Mouse (Mus musculus): ENCODE data around the gene D430041D05Rik.

- TF ChIP-seq ELF1 (IDR thresholded peaks at IDR 0.05; ENCODE audit: low read depth, low read length) (no peak), CTCF (conservative IDR thresholded peaks at IDR 0.05 in 1 of 2, IDR thresholded peaks at IDR 0.05 in 1 of 2; ENCODE audit: low read depth in 2 of 2, low read length in 2 of 2) (no peak), IRF4 (IDR thresholded peaks at IDR 0.05; ENCODE audit: low read depth, low read length) (no peak), MAX (IDR thresholded peaks at IDR 0.05; ENCODE audit: low read length) (no peak), EP300 (IDR thresholded peaks at IDR 0.05; ENCODE audit: low read length) (no peak), POLR2A (IDR thresholded peaks at IDR 0.05; ENCODE audit: low read depth, low read length) (no peak), MXI1 (IDR thresholded peaks at IDR 0.05; ENCODE audit: low read depth, low read length) (no peak), UBTF (IDR thresholded peaks at IDR 0.05; ENCODE audit: low read depth, low read length) (no peak), GABPA (IDR thresholded peaks at IDR 0.05; ENCODE audit: insufficient replicate concordance, low read depth, low read length) (no peak)
Observed at GRCm38 (mm10) chr2:104104800-104105199, 306.0 kb downstream of the D430041D05Rik start.
